Mouse (Mus musculus): ENCODE measurements around the gene Pold2. TPM values are rescaled to one million over a fixed set of nuclear protein-coding genes. Genes with fewer than 3 reads are reported as not detected.

Pold2 gene
- total and polyA plus RNA-seq, 2 experiments from 2014 or later, result 32.9 to 49.5 TPM

DNA sequence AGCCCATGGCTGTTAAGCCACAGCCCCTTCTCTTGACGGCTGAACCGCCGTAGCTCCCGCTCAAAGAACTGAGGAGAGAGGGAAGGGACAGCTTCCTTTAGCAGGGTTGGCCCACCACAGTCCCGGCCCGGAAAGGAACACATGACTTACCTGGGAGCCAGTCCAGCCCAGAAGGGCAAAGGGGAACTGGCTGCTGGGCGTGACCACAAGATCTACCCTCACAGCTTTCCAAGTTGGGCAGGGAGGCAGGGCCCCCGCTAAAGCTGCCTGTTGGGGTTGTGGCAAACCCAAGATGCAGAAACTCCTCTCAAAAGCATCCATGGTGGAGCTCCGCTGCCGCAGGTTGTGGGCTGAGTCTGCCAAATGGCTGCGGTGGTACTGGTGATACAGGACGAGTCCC, 48.8 kb downstream of the Pold2 start:
- peaks cover 32% of the 10 kb centered on the region for H3K36me3 ChIP-seq (ENCODE audit: insufficient read depth, low read length)
- no peak for TF ChIP-seq CTCF (IDR thresholded peaks at IDR 0.05; ENCODE audit: low read depth)
- no peak for DNase-seq (ENCODE audit: low spot score)
- H3K9ac ChIP-seq (replicated peaks; ENCODE audit: low read length), result no peak overlapping the region
- 94% methylated on average over 12 of the region's 12 CpGs for WGBS
- H3K4me2 ChIP-seq (ENCODE audit: low read depth, low read length), result no peak overlapping the region
- no peaks in the 10 kb centered on the region for H3K4me1 ChIP-seq (ENCODE audit: insufficient read depth, low read length)
- H3K27ac ChIP-seq, result no peak overlapping the region
- ATAC-seq, result no peak
- H3K4me3 ChIP-seq (ENCODE audit: low read length), result no peak overlapping the region
- no peaks in the 10 kb centered on the region for H3K27me3 ChIP-seq (ENCODE audit: insufficient read depth, low read length)
- H3K9me3 ChIP-seq (ENCODE audit: low read length), result no peaks in the 10 kb centered on the region

DNA sequence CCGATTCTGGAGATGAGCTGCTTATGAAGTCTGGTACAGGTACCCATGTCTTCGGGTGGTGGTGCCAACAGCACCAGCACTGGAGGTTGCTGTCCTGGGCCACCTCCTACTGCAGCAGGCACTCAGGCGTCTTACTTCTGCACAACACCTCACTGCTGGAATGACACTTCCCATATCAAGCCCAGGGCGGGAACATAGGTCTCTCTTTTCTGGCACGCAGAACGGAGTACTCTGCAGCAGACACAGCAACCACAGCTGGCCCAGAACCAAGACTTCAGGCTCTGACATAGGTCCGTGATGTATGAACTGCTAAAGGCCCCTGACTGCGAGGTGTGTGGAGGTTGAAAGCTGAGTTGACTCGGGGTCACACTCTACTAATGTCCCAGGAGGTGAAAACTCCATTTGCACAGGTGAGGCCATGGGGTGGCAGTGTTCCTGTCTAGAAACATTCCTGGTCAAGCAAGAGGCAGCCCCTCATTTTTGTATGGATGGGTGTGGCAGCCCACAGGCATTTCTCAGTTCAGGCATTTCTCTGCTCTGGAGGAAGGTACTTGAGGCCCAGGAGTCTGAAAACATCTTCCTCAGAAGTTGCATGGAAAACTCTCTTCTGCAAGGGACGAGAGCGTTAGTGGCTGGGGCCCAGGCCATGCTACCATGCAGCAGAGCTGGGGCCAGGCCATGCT, 49.4 kb downstream of the Pold2 start:
- no peak overlapping the region for H3K4me3 ChIP-seq (ENCODE audit: low read length)
- no peaks in the 10 kb centered on the region for H3K4me1 ChIP-seq (ENCODE audit: insufficient read depth, low read length)
- H3K9ac ChIP-seq (replicated peaks; ENCODE audit: low read length), result no peak overlapping the region
- no peaks in the 10 kb centered on the region for H3K27me3 ChIP-seq (ENCODE audit: insufficient read depth, low read length)
- ATAC-seq, result no peak
- TF ChIP-seq CTCF (IDR thresholded peaks at IDR 0.05; ENCODE audit: low read depth), result no peak
- no peak for DNase-seq (ENCODE audit: low spot score)
- H3K9me3 ChIP-seq (ENCODE audit: low read length), result no peaks in the 10 kb centered on the region
- H3K27ac ChIP-seq, result no peak overlapping the region
- WGBS, result 90% methylated on average over 11 of the region's 11 CpGs
- peaks cover 32% of the 10 kb centered on the region for H3K36me3 ChIP-seq (ENCODE audit: insufficient read depth, low read length)
- H3K4me2 ChIP-seq (ENCODE audit: low read depth, low read length), result no peak overlapping the region

DNA sequence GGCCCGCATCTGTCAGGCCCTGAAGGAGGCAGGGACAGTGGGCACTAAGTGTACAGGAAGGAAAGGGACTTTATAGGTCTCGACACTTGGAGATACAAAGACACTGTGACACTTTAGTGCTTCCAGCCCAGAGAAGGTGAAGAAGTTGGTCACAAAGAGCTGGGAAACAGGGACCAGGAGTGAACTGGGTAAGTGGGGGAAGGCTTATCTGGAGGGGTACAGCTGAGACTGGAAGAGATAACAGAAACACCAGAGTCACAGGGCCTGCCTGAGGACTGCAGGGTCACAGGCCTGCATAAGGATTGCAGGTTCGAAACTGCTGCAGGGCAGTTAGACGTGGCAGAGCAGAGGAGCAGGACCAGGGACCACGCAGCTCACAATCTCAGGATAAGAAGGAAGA, 50.2 kb downstream of the Pold2 start:
- no peak for TF ChIP-seq CTCF (IDR thresholded peaks at IDR 0.05; ENCODE audit: low read depth)
- H3K4me2 ChIP-seq (ENCODE audit: low read depth, low read length), result no peak overlapping the region
- 91% methylated on average over 5 of the region's 5 CpGs for WGBS
- no peaks in the 10 kb centered on the region for H3K4me1 ChIP-seq (ENCODE audit: insufficient read depth, low read length)
- DNase-seq (ENCODE audit: low spot score), result no peak
- peaks cover 32% of the 10 kb centered on the region for H3K36me3 ChIP-seq (ENCODE audit: insufficient read depth, low read length)
- no peak overlapping the region for H3K27ac ChIP-seq
- no peak overlapping the region for H3K9ac ChIP-seq (replicated peaks; ENCODE audit: low read length)
- ATAC-seq, result no peak
- no peaks in the 10 kb centered on the region for H3K9me3 ChIP-seq (ENCODE audit: low read length)
- no peaks in the 10 kb centered on the region for H3K27me3 ChIP-seq (ENCODE audit: insufficient read depth, low read length)
- H3K4me3 ChIP-seq (ENCODE audit: low read length), result no peak overlapping the region

GRCm38 (mm10) chr11:5825432-5825831, 52.7 kb downstream of the Pold2 start:
- Histone ChIP-seq H3K4me3 (ENCODE audit: low read length) (no peak overlapping the region), H3K27me3 (ENCODE audit: insufficient read depth, low read length) (no peaks in the 10 kb centered on the region), H3K36me3 (ENCODE audit: insufficient read depth, low read length) (peaks cover 18% of the 10 kb centered on the region), H3K4me2 (ENCODE audit: low read depth, low read length) (no peak overlapping the region), H3K9me3 (ENCODE audit: low read length) (no peaks in the 10 kb centered on the region), H3K27ac (no peak overlapping the region), H3K4me1 (ENCODE audit: insufficient read depth, low read length) (no peaks in the 10 kb centered on the region), H3K9ac (replicated peaks; ENCODE audit: low read length) (no peak overlapping the region)
- no peak for DNase-seq (ENCODE audit: low spot score)
- ATAC-seq, result no peak
- no peak for TF ChIP-seq CTCF (IDR thresholded peaks at IDR 0.05; ENCODE audit: low read depth)

Other genes starting within 250 kb of the Pold2 start
- 53.9 and 56.4 TPM in 2 replicates for gene Mrps24, start 162.6 kb downstream of the Pold2 start, total RNA-seq (2014; rRNA removed)
- 230 and 234 TPM in 2 replicates for gene Mrps24, start 162.6 kb downstream of the Pold2 start, polyA plus RNA-seq (2015; fragmentation: Nextera tagmentation; extraction: Ambion mirVana)
- gene Urgcp, start 115.9 kb downstream of the Pold2 start, total RNA-seq (2014; rRNA removed), result 58.4 and 61.5 TPM in 2 replicates
- 30.7 and 32.8 TPM in 2 replicates for gene Urgcp, start 115.9 kb downstream of the Pold2 start, polyA plus RNA-seq (2015; fragmentation: Nextera tagmentation; extraction: Ambion mirVana)
- gene Dbnl, start 89.8 kb downstream of the Pold2 start, total RNA-seq (2014; rRNA removed), result 74.3 and 81.7 TPM in 2 replicates
- gene Dbnl, start 89.8 kb downstream of the Pold2 start, polyA plus RNA-seq (2015; fragmentation: Nextera tagmentation; extraction: Ambion mirVana), result 122 and 123 TPM in 2 replicates
- gene Pgam2, start 74.6 kb downstream of the Pold2 start, total RNA-seq (2014; rRNA removed), result 1.4 and 2.0 TPM in 2 replicates
- gene Pgam2, start 74.6 kb downstream of the Pold2 start, polyA plus RNA-seq (2015; fragmentation: Nextera tagmentation; extraction: Ambion mirVana), result 2.8 and 3.4 TPM in 2 replicates
- gene Polm, start 40.3 kb downstream of the Pold2 start, total RNA-seq (2014; rRNA removed), result 4.9 and 14.7 TPM in 2 replicates
- gene Polm, start 40.3 kb downstream of the Pold2 start, polyA plus RNA-seq (2015; fragmentation: Nextera tagmentation; extraction: Ambion mirVana), result 6.2 and 7.2 TPM in 2 replicates
- gene Aebp1, start 16.3 kb downstream of the Pold2 start, total RNA-seq (2014; rRNA removed), result 21.2 and 24.9 TPM in 2 replicates
- 30.6 and 33.3 TPM in 2 replicates for gene Aebp1, start 16.3 kb downstream of the Pold2 start, polyA plus RNA-seq (2015; fragmentation: Nextera tagmentation; extraction: Ambion mirVana)
- 0.79 TPM in 1 of 2 replicates, not detected in the other for gene Myl7, start 20.5 kb upstream of the Pold2 start, total RNA-seq (2014; rRNA removed)
- not detected in 2 replicates for gene Myl7, start 20.5 kb upstream of the Pold2 start, polyA plus RNA-seq (2015; fragmentation: Nextera tagmentation; extraction: Ambion mirVana)
- gene Gck, start 71.8 kb upstream of the Pold2 start, total RNA-seq (2014; rRNA removed), result 3.2 and 9.1 TPM in 2 replicates
- gene Gck, start 71.8 kb upstream of the Pold2 start, polyA plus RNA-seq (2015; fragmentation: Nextera tagmentation; extraction: Ambion mirVana), result 7.1 and 7.5 TPM in 2 replicates
- 130 TPM in 2 replicates for gene Ykt6, start 77.4 kb upstream of the Pold2 start, total RNA-seq (2014; rRNA removed)
- 72.3 and 81.7 TPM in 2 replicates for gene Ykt6, start 77.4 kb upstream of the Pold2 start, polyA plus RNA-seq (2015; fragmentation: Nextera tagmentation; extraction: Ambion mirVana)
- gene Camk2b, start 188.1 kb upstream of the Pold2 start, total RNA-seq (2014; rRNA removed), result 188 and 212 TPM in 2 replicates
- gene Camk2b, start 188.1 kb upstream of the Pold2 start, polyA plus RNA-seq (2015; fragmentation: Nextera tagmentation; extraction: Ambion mirVana), result 160 and 165 TPM in 2 replicates

All from hindbrain, postnatal 0 days (tissue).